Mouse (Mus musculus) lung, embryonic 16.5 days (tissue): ENCODE measurements around the gene Cldnd2. TPM values are rescaled to one million over a fixed set of nuclear protein-coding genes. Genes with fewer than 3 reads are reported as not detected.
A peak's percentile ranks its signal among the peaks of the same experiment; 100 is the strongest.

Experiments used
- ATAC-seq: fragments of 200-750 bp; cut with Nextera tagmentation; 2 replicates; pipeline ENCODE4 v1.8.0; 2017; ENCODE audit warnings: low read depth, mild to moderate bottlenecking, moderate library complexity
- H3K27ac ChIP-seq: fragments of 300-500 bp; sonication (generic); 2 replicates; pipeline ENCODE4 v1.5.1; 2014; ENCODE audit warnings: mild to moderate bottlenecking, control low read depth, low read length
- H3K27me3 ChIP-seq: fragments of 300-500 bp; sonication (generic); 2 replicates; pipeline ENCODE4 v1.6.1; 2014; ENCODE audit warnings: low read depth, low read length, mixed read lengths; ENCODE audit not compliant: control insufficient read depth, insufficient read depth
- H3K36me3 ChIP-seq: fragments of 300-500 bp; sonication (generic); 2 replicates; pipeline ENCODE4 v1.6.1; 2014; ENCODE audit warnings: low read length; ENCODE audit not compliant: control insufficient read depth, insufficient read depth
- H3K4me1 ChIP-seq: fragments of 300-500 bp; sonication (generic); replicated peaks from 2 replicates; pipeline ENCODE4 v1.6.1; 2014; ENCODE audit warnings: low read length, mixed read lengths; ENCODE audit not compliant: control insufficient read depth, insufficient read depth
- H3K4me2 ChIP-seq: fragments of 300-500 bp; sonication (generic); 2 replicates; pipeline ENCODE4 v1.6.1; 2014; ENCODE audit warnings: low read depth, low read length, control low read depth
- H3K4me3 ChIP-seq: fragments of 300-500 bp; sonication (generic); 2 replicates; pipeline ENCODE4 v1.5.1; 2014; ENCODE audit warnings: mild to moderate bottlenecking, low read length, control low read depth
- H3K9ac ChIP-seq: fragments of 300-500 bp; sonication (generic); 2 replicates; pipeline ENCODE4 v1.6.1; 2014; ENCODE audit warnings: low read length, control low read depth
- H3K9me3 ChIP-seq: fragments of 300-500 bp; sonication (generic); 2 replicates; pipeline ENCODE4 v1.6.1; 2016; ENCODE audit warnings: low read length; ENCODE audit not compliant: control insufficient read depth
- WGBS: fragments of 180-500 bp; shearing (Covaris S2); extraction: QIAGEN DNeasy Blood & Tissue Kit; methylation state at CpG from one replicate; pipeline ENCODE4 v1.1.7; 2014; 5-methylcytosine and 5-hydroxymethylcytosine counted together
- polyA plus RNA-seq: library from polyadenylated mRNA; unstranded; fragments of >200 nt; fragmentation: Nextera tagmentation; extraction: Ambion mirVana; gene quantifications from 2 replicates; pipeline ENCODE4 v1.2.1, GENCODE M21; 2015

The Cldnd2 gene
- polyA plus RNA-seq, 1 experiment from 2014 or later = not detected

GRCm38 (mm10) chr7:43454371-43454770 lies 13.8 kb downstream of the Cldnd2 start:
- no peak overlapping the region for H3K9ac ChIP-seq
- H3K4me1 ChIP-seq = no peaks in the 10 kb centered on the region
- 68% methylated on average over 6 of the region's 6 CpGs for WGBS
- no peak overlapping the region for H3K27ac ChIP-seq
- no peak for ATAC-seq
- no peaks in the 10 kb centered on the region for H3K27me3 ChIP-seq
- no peak overlapping the region for H3K4me2 ChIP-seq
- peaks cover 7% of the 10 kb centered on the region for H3K36me3 ChIP-seq
- no peaks in the 10 kb centered on the region for H3K9me3 ChIP-seq
- no peak overlapping the region for H3K4me3 ChIP-seq

DNA sequence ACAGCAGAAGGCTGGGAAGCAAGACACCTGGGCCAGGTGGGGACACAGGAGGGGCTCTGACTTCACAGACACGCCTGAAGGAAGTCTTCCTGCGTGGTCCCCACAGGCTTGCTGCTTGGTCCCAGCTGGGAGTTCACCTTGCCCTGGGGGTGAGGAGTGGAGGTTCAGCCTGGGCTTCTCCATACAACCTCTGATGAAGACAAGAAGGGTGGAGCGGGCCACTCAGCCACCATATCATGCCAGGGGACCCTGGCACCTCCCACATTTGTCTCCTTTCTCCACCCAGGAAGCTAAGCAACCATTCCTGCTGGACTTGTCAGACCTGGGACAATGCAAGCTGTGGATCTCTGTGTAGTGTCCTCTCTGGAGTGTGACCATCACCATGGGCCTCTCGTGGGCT lies 22.3 kb downstream of the Cldnd2 start, which contains the start of gene Vsig10l:
Vsig10l (plus strand) TSS at position 301 of the 400 bp plus-strand sequence.
- no peak within 1 kb of the TSS for H3K4me2 ChIP-seq
- ATAC-seq = no peak
- no peak within 1 kb of the TSS for H3K9ac ChIP-seq
- no peak within 1 kb of the TSS for H3K4me3 ChIP-seq
- no peaks in the 10 kb centered on the region; the same call in 1 of the 2 replicates for H3K36me3 ChIP-seq
- H3K27me3 ChIP-seq = peaks cover 2% of the 10 kb centered on the region; the same call in 1 of the 2 replicates
- 54% methylated on average over 4 of the region's 4 CpGs for WGBS
- H3K27ac ChIP-seq = no peak within 1 kb of the TSS
- no peaks in the 10 kb centered on the region for H3K9me3 ChIP-seq
- peaks cover 12% of the 10 kb centered on the region for H3K4me1 ChIP-seq

GRCm38 (mm10) chr7:43463976-43464375 lies 23.4 kb downstream of the Cldnd2 start:
- Histone ChIP-seq H3K9me3 (no peaks in the 10 kb centered on the region), H3K4me3 (no peak overlapping the region), H3K9ac (no peak overlapping the region), H3K27ac (no peak overlapping the region), H3K4me2 (no peak overlapping the region), H3K36me3 (no peaks in the 10 kb centered on the region), H3K27me3 (peaks cover 2% of the 10 kb centered on the region; the same call in 1 of the 2 replicates), H3K4me1 (peaks cover 12% of the 10 kb centered on the region)
- 68% methylated on average over 7 of the region's 7 CpGs for WGBS
- no peak for ATAC-seq

GRCm38 (mm10) chr7:43464864-43465343 lies 24.3 kb downstream of the Cldnd2 start:
- H3K4me3 ChIP-seq = peak overlapping the region; percentile 54
- ATAC-seq = no peak; the same call in 1 of the 2 replicates
- H3K27ac ChIP-seq = no peak overlapping the region
- peak overlapping the region; percentile 65 for H3K9ac ChIP-seq
- no peaks in the 10 kb centered on the region for H3K36me3 ChIP-seq
- H3K4me1 ChIP-seq = peaks cover 12% of the 10 kb centered on the region
- peak overlapping the region; percentile 97 for H3K4me2 ChIP-seq
- H3K9me3 ChIP-seq = no peaks in the 10 kb centered on the region
- WGBS = 7% methylated on average over 35 of the region's 35 CpGs
- peaks cover 2% of the 10 kb centered on the region; the same call in 1 of the 2 replicates for H3K27me3 ChIP-seq

DNA sequence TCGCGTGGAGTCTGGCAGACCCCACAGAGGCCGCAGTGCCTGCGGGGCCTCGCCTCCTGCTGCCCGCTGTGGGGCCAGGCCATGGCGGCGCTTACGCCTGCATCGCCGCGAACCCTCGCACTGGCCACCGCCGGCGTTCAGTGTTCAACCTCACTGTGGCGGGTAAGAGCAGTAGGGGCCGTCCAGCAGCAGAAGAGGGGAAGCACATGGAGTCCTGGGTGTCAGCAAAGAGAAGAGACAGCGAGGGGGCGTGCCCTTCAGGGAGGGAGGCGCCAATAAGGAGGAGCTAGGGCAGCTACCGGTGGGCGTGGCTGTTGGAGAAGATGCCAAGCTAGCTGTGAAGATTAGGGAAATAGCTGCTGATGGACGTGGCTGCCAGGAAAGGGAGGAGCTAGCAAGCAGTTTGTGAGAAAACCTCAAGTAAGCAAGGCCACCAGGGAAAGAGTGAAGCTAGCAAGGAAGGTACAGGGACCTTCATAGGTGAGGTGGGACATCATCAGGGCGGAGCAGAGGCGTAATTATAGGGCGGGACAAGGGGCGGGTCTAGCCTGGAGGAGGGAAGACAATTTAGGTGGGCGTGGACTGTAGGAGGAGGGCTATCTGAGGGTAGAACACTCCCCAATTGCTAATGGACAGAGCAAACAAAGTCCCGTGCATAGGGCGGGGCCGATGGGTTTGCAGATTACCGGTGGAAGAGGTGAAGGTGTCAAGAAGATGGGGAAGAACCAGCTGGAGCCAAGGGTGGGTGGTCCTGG lies 24.9 kb downstream of the Cldnd2 start:
- H3K4me3 ChIP-seq = peak overlapping the region; percentile 54
- no peaks in the 10 kb centered on the region for H3K36me3 ChIP-seq
- H3K27ac ChIP-seq = no peak overlapping the region
- H3K9me3 ChIP-seq = no peaks in the 10 kb centered on the region
- peak overlapping the region; percentile 65 for H3K9ac ChIP-seq
- peaks cover 12% of the 10 kb centered on the region for H3K4me1 ChIP-seq
- peak; percentile 89 for ATAC-seq
- WGBS = 1% methylated on average over 33 of the region's 33 CpGs
- peak overlapping the region; percentile 97 for H3K4me2 ChIP-seq
- peaks cover 2% of the 10 kb centered on the region; the same call in 1 of the 2 replicates for H3K27me3 ChIP-seq

DNA sequence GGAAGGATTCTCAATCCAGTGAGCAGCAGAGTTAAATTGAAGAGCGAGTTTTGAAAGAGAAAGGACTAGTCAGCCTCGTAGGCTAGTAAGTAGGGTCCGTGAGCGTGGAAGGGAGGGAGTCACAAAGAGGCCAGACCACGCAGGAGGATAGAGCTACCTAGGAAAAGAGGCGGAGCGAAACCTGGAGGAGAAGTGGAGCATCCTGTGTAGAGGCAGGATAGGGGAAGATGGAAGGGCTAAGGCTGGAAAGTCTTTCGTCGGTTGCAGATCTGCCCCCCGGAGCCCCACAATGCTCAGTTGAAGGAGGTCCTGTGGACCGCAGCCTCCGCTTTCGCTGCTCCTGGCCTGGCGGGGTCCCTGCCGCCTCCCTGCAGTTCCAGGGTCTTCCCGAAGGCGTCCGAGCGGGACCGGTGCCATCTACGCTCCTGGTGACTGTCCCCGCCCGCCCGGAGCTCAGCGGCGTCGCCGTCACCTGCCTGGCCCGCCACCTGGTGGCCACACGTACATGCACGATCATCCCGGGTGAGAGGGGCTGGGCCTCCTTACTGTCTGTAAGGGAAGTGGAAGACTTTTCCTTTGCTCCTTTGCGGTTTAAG lies 25.6 kb downstream of the Cldnd2 start:
- H3K27ac ChIP-seq = no peak overlapping the region
- H3K36me3 ChIP-seq = no peaks in the 10 kb centered on the region
- WGBS = under 1% methylated on average over 31 of the region's 33 CpGs
- H3K4me3 ChIP-seq = peak overlapping the region; percentile 54
- H3K4me1 ChIP-seq = peaks cover 12% of the 10 kb centered on the region
- H3K27me3 ChIP-seq = peaks cover 2% of the 10 kb centered on the region; the same call in 1 of the 2 replicates
- H3K9me3 ChIP-seq = no peaks in the 10 kb centered on the region
- peak overlapping the region; percentile 97 for H3K4me2 ChIP-seq
- ATAC-seq = peak; percentile 68
- H3K9ac ChIP-seq = peak overlapping the region; percentile 56

DNA sequence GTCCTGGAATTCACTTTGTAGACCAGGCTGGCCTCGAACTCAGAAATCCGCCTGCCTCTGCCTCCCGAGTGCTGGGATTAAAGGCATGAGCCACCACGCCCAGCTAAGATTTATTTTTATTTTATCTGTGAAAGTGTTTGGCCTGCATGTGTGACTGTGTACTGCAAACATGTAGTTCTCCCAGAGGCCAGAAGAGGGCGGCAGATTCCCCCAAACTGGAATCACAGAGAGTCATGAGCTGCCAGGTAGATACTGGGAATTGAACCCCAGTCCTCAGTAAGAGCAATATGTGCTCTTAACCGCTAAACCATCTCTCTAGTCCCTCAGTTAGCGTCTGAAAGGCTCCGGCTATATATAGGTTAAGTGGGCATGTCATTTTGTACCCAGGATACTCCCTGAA lies 29.8 kb downstream of the Cldnd2 start:
- Histone ChIP-seq H3K4me3 (no peak overlapping the region), H3K9ac (no peak overlapping the region), H3K27me3 (peaks cover 3% of the 10 kb centered on the region; the same call in 1 of the 2 replicates), H3K36me3 (no peaks in the 10 kb centered on the region), H3K4me1 (peaks cover 6% of the 10 kb centered on the region), H3K9me3 (no peaks in the 10 kb centered on the region), H3K27ac (no peak overlapping the region), H3K4me2 (no peak overlapping the region)
- no peak for ATAC-seq
- 36% methylated on average over 8 of the region's 8 CpGs for WGBS

- H3K4me2 ChIP-seq = no peak overlapping the region
- no peak overlapping the region for H3K4me3 ChIP-seq
- H3K36me3 ChIP-seq = no peaks in the 10 kb centered on the region
- H3K27me3 ChIP-seq = peaks cover 24% of the 10 kb centered on the region
- H3K4me1 ChIP-seq = no peaks in the 10 kb centered on the region
- WGBS = 11% methylated on average over 23 of the region's 23 CpGs
- H3K27ac ChIP-seq = no peak overlapping the region
- no peaks in the 10 kb centered on the region for H3K9me3 ChIP-seq
- no peak overlapping the region for H3K9ac ChIP-seq
- ATAC-seq = no peak; the same call in 1 of the 2 replicates
Measured at GRCm38 (mm10) chr7:43475706-43476105, 35.1 kb downstream of the Cldnd2 start.

- Histone ChIP-seq H3K4me2 (no peak overlapping the region), H3K9ac (no peak overlapping the region), H3K36me3 (no peaks in the 10 kb centered on the region), H3K27me3 (peaks cover 24% of the 10 kb centered on the region), H3K9me3 (no peaks in the 10 kb centered on the region), H3K4me3 (no peak overlapping the region), H3K4me1 (no peaks in the 10 kb centered on the region), H3K27ac (no peak overlapping the region)
- ATAC-seq = no peak
- 4% methylated on average over 13 of the region's 13 CpGs for WGBS
Measured at GRCm38 (mm10) chr7:43476376-43476775, 35.8 kb downstream of the Cldnd2 start.
